Mouse (Mus musculus) bone marrow, adult 2 months (tissue): ENCODE results near the gene Glp1r. TPM values are rescaled to one million over a fixed set of nuclear protein-coding genes. Genes with fewer than 3 reads are reported as not detected.

Source experiments
- H3K27ac ChIP-seq: fragments of 200-500 bp; 2 replicates; pipeline ENCODE4 v1.5.1; 2012; ENCODE audit warnings: low read depth, mild to moderate bottlenecking, control low read depth, inconsistent platforms, low read length; ENCODE audit not compliant: control insufficient read depth, poor library complexity, insufficient read depth
- H3K4me1 ChIP-seq: fragments of 200-500 bp; 2 replicates; pipeline ENCODE4 v1.6.1; 2011; ENCODE audit warnings: low read length; ENCODE audit not compliant: control insufficient read depth, insufficient read depth
- H3K4me3 ChIP-seq: fragments of 200-500 bp; replicated peaks from 2 replicates; pipeline ENCODE3; 2011; ENCODE audit warnings: mild to moderate bottlenecking, low read depth, low read length, control low read depth; ENCODE audit not compliant: control insufficient read depth
- CTCF ChIP-seq: fragments of 200-500 bp; IDR thresholded peaks from 2 replicates; pipeline ENCODE4 v1.5.1; 2011; ENCODE audit warnings: low read length, control low read depth; ENCODE audit not compliant: control insufficient read depth, insufficient read depth
- POLR2A ChIP-seq: fragments of 200-500 bp; IDR thresholded peaks from 2 replicates; pipeline ENCODE4 v1.6.1; 2011; ENCODE audit warnings: low read depth, mild to moderate bottlenecking, control low read depth, low read length, borderline replicate concordance; ENCODE audit not compliant: control insufficient read depth
- WGBS: fragments of 180-500 bp; shearing (Covaris S2); methylation state at CpG from one replicate; pipeline ENCODE4 v1.1.7; 2018; 5-methylcytosine and 5-hydroxymethylcytosine counted together
- polyA plus RNA-seq: library from polyadenylated mRNA; stranded (reverse); fragments of >200 nt; gene quantifications from 2 replicates; pipeline ENCODE4 v1.2.4, GENCODE M21; 2011; ENCODE audit warnings: low replicate concordance; ENCODE audit not compliant: missing spikeins, insufficient read depth, insufficient read length

Glp1r gene
- polyA plus RNA-seq, 1 experiment: 0.35 TPM

GRCm38 (mm10) chr17:30892730-30893129, 8.9 kb upstream of the Glp1r start:
- no peak for TF ChIP-seq POLR2A
- TF ChIP-seq CTCF: peak; percentile 30; the same call in 1 of the 2 replicates
- Histone ChIP-seq H3K4me1 (no peaks in the 10 kb centered on the region), H3K27ac (no peak overlapping the region), H3K4me3 (no peak overlapping the region)
- WGBS: 21% methylated on average over 2 of the region's 2 CpGs

- 25% methylated on average over 2 of the region's 2 CpGs for WGBS
Measured at GRCm38 (mm10) chr17:30897075-30897474, 4.5 kb upstream of the Glp1r start.

DNA sequence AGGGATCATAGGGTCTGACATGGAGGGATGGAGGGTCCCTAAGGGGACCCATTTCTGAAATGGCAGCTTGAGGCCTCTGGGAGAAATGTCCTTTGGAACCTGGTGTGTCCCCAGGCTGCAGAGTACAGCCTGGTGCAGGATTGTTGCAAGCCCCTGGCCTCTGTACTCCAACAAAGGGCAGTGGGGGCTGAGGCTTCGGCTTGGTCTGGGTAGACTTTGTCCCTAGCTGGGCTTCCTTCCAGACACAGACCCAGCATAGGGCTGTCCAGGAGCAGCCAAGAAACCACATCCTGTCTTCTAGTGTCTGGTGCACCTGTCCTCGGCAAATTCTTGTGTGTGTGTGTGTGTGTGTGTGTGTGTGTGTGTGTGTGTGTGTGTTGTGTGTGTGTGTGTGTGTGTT, 2.5 kb downstream of the Glp1r start:
- 9% methylated on average over 2 of the region's 2 CpGs for WGBS
- no peak for TF ChIP-seq POLR2A
- TF ChIP-seq CTCF: no peak
- no peaks in the 10 kb centered on the region for H3K4me1 ChIP-seq

More at GRCm38 (mm10) chr17:30897075-30897474, 4.5 kb upstream of the Glp1r start:
- no peak overlapping the region for H3K4me3 ChIP-seq
- H3K4me1 ChIP-seq: no peaks in the 10 kb centered on the region
- TF ChIP-seq POLR2A (no peak), CTCF (no peak)
- no peak overlapping the region for H3K27ac ChIP-seq

DNA sequence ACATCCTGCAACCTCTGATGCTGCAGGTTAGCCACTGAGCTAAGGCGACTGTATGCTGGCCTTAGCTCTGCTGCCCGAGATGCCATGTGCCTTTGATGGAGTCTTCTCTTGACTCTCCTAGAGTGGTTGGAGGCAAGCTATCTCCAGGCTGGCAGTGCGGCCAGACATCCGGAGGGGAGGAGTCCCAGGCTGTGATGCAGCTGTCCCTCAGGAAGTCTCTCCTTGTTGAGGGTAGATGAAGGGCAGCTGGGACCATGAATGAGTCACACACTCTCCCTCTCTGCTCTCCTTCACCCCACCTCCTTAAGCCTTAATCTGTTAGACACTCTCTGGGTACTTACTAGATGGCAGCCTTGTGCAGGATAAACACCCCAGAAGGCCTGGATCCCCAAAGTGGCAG, 6.0 kb downstream of the Glp1r start:
- TF ChIP-seq POLR2A: no peak
- no peak for TF ChIP-seq CTCF
- H3K4me3 ChIP-seq: no peak overlapping the region
- 33% methylated on average over 4 of the region's 4 CpGs for WGBS
- no peaks in the 10 kb centered on the region for H3K4me1 ChIP-seq
- H3K27ac ChIP-seq: no peak overlapping the region

More for the DNA sequence above, 2.5 kb downstream of the Glp1r start:
- Histone ChIP-seq H3K4me3 (no peak overlapping the region), H3K27ac (no peak overlapping the region)

GRCm38 (mm10) chr17:30910866-30911731, 9.5 kb downstream of the Glp1r start:
- Histone ChIP-seq H3K4me1 (no peaks in the 10 kb centered on the region), H3K4me3 (no peak overlapping the region), H3K27ac (no peak overlapping the region)
- 50% methylated on average over 27 of the region's 27 CpGs for WGBS
- TF ChIP-seq CTCF: no peak
- TF ChIP-seq POLR2A: no peak

DNA sequence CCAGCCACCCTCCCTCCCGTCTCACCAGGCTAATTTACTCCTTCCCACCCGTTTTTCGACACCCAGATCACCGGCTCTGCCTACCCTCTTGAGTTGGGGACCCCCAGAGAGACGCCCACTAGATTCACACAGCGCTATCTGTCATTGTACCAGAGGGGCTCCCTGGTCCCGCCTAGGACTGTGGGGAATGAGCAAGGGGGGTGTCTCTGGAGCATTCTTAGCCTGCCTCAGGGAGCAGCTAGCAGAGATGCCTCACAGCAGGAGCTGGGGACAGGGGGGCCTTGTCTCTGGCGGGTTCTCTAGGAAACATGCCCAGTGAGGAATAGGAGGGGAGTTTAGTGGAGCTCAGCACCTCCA, 10.1 kb downstream of the Glp1r start:
- no peak overlapping the region for H3K4me3 ChIP-seq
- TF ChIP-seq CTCF: no peak
- no peak for TF ChIP-seq POLR2A
- no peaks in the 10 kb centered on the region for H3K4me1 ChIP-seq
- H3K27ac ChIP-seq: no peak overlapping the region
- 34% methylated on average over 8 of the region's 8 CpGs for WGBS

DNA sequence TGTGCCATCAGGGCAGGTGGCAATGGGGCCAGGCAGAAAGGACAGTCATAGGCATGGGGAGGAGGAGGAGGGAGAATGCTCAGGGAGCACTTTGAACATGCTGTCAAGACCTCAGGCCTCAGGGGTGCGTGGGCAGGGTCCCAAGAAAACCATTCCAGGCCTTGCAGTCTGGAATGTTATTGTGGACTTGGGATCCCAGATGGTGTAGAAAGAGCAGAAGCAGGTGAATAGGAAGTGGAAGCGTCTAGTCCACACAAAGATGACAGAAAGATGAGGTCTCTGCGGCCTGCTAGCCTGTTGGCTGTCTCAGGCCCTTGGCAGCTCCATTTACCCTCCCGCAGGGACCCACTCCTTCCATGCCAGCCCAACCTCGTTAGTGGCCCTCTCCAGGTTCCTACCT, 10.9 kb downstream of the Glp1r start:
- Histone ChIP-seq H3K4me1 (no peaks in the 10 kb centered on the region), H3K4me3 (no peak overlapping the region), H3K27ac (no peak overlapping the region)
- WGBS: 69% methylated on average over 5 of the region's 5 CpGs
- TF ChIP-seq CTCF: no peak
- no peak for TF ChIP-seq POLR2A

DNA sequence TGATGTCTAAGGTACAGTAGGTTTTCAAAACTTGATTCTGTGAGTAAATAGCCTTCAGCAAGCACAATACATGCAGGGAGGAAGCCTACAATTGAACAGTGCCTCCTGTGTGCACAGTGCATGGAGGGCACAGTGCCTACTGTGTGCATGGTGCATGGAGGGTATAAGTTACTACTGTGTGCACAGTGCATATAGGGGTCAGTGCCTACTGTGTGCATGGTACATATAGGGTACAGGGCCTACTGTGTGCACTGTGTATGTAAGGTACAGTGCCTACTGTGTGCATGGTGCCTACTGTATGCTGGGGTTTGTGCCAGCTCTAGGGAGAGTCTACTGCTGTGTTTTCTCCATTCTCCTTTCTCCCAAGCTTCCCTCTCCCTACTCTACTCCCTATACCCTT, 12.6 kb downstream of the Glp1r start:
- TF ChIP-seq POLR2A: no peak
- no peak overlapping the region for H3K4me3 ChIP-seq
- no peak overlapping the region for H3K27ac ChIP-seq
- no peaks in the 10 kb centered on the region for H3K4me1 ChIP-seq
